Mouse (Mus musculus) central nervous system, embryonic 14 days (tissue): Measurements from ENCODE around the gene Il10. TPM values are rescaled to one million over a fixed set of nuclear protein-coding genes. Genes with fewer than 3 reads are reported as not detected.

Source experiments
- polyA plus RNA-seq: library from polyadenylated mRNA; depleted of rRNA; stranded (reverse); fragments of >200 nt; gene quantifications from 2 replicates; pipeline ENCODE4 v1.2.3, GENCODE M21; 2012; rRNA removed

Il10 gene
- not detected in 2 replicates for polyA plus RNA-seq

GRCm38 (mm10) chr1:131019492-131020098 is at the start of gene Il10:
Gene Il10, plus strand, starts transcription at chr1:131019845.

Other genes starting within 250 kb of the Il10 start
- not detected in 2 replicates for gene Fcamr, start 218.9 kb upstream of the Il10 start, polyA plus RNA-seq
- 0.02 TPM in 1 of 2 replicates, not detected in the other for gene Pigr, start 193.2 kb upstream of the Il10 start, polyA plus RNA-seq
- 0.12 and 0.21 TPM in 2 replicates for gene Fcmr, start 154.2 kb upstream of the Il10 start, polyA plus RNA-seq
- gene Il24, start 132.4 kb upstream of the Il10 start, polyA plus RNA-seq: not detected in 2 replicates
- not detected in 2 replicates for gene Il20, start 108.4 kb upstream of the Il10 start, polyA plus RNA-seq
- 0.10 and 0.11 TPM in 2 replicates for gene Il19, start 79.7 kb upstream of the Il10 start, polyA plus RNA-seq
- gene Mapkapk2, start 78.0 kb downstream of the Il10 start, polyA plus RNA-seq: 51.5 and 53.9 TPM in 2 replicates
- 10.2 and 12.7 TPM in 2 replicates for gene Dyrk3, start 118.5 kb downstream of the Il10 start, polyA plus RNA-seq
- 62.3 and 62.6 TPM in 2 replicates for gene Eif2d, start 133.3 kb downstream of the Il10 start, polyA plus RNA-seq
- 2.1 and 3.3 TPM in 2 replicates for gene Rassf5, start 225.4 kb downstream of the Il10 start, polyA plus RNA-seq